Mouse (Mus musculus): ENCODE results near the gene Ern1. TPM values are rescaled to one million over a fixed set of nuclear protein-coding genes. Genes with fewer than 3 reads are reported as not detected.

Ern1 gene
- polyA plus RNA-seq, 1 experiment from 2014 or later, result 3.9 TPM

Other genes starting within 250 kb of the Ern1 start
- 55.4 and 66.0 TPM in 2 replicates for gene Ftsj3, start 231.8 kb downstream of the Ern1 start, polyA plus RNA-seq (2015; fragmentation: Nextera tagmentation; extraction: Ambion mirVana)
- gene Psmc5, start 231.7 kb downstream of the Ern1 start, polyA plus RNA-seq (2015; fragmentation: Nextera tagmentation; extraction: Ambion mirVana), result 204 and 210 TPM in 2 replicates
- 27.8 and 29.2 TPM in 2 replicates for gene Smarcd2, start 214.9 kb downstream of the Ern1 start, polyA plus RNA-seq (2015; fragmentation: Nextera tagmentation; extraction: Ambion mirVana)
- gene Tcam1, start 211.2 kb downstream of the Ern1 start, polyA plus RNA-seq (2015; fragmentation: Nextera tagmentation; extraction: Ambion mirVana), result 0.27 and 0.39 TPM in 2 replicates
- gene Gh, start 186.0 kb downstream of the Ern1 start, polyA plus RNA-seq (2015; fragmentation: Nextera tagmentation; extraction: Ambion mirVana), result not detected in 2 replicates
- 3.7 and 4.4 TPM in 2 replicates for gene Cd79b, start 173.1 kb downstream of the Ern1 start, polyA plus RNA-seq (2015; fragmentation: Nextera tagmentation; extraction: Ambion mirVana)
- 0.02 TPM in 1 of 2 replicates, not detected in the other for gene Scn4a, start 134.6 kb downstream of the Ern1 start, polyA plus RNA-seq (2015; fragmentation: Nextera tagmentation; extraction: Ambion mirVana)
- not detected in 2 replicates for gene Prr29, start 122.4 kb downstream of the Ern1 start, polyA plus RNA-seq (2015; fragmentation: Nextera tagmentation; extraction: Ambion mirVana)
- 18.6 and 19.5 TPM in 2 replicates for gene Icam2, start 99.8 kb downstream of the Ern1 start, polyA plus RNA-seq (2015; fragmentation: Nextera tagmentation; extraction: Ambion mirVana)
- gene Tex2, start 125.6 kb upstream of the Ern1 start, polyA plus RNA-seq (2015; fragmentation: Nextera tagmentation; extraction: Ambion mirVana), result 7.5 and 9.8 TPM in 2 replicates

Measured in liver, embryonic 13.5 days (tissue).